ENCODE assay signal across 8 mouse cellular contexts in the genomic region with DNA sequence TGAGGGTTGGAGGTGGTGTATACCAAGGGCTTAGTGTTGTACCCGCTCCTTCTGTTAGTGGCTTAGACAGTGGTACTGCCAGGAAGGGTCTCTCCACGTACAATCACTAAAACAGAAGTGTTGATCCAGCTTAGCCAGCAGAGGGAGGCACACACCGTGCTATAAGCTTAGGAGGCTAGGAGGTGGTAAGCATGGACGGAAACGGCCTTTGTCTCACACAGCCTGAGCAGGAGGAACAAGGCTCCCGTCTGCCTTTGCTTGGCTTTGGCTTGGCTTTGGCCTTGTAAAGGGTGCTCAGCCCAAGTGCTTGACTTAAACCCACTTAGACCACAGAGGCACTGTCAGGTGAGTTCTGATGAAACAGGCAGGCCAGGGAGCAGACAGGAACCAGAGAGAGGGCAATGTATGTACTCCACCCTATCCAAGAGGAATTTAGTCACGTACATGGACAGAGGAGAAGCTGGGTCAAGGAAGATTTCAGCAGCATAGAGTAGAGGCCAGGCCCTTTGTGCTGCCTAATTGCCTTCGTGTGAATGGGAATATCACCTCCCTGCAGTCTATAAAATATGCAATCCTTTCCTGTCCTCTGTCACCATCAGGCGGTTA. TPM values are rescaled to one million over a fixed set of nuclear protein-coding genes. Genes with fewer than 3 reads are reported as not detected.
DNase-seq lines count a peak whose midpoint lies in the region; ATAC-seq and TF ChIP-seq lines count a peak whose summit lies in the region.

No protein-coding gene starts in this region.

- no peaks in the 10 kb centered on the region for H3K36me3 ChIP-seq in CH12.LX (replicated peaks in 1 of 2; ENCODE audit: control insufficient read depth in 1 of 2, insufficient read depth in 1 of 2, low read length in 1 of 2)
- H3K36me3 ChIP-seq in forebrain, embryonic 16.5 days (ENCODE audit: control insufficient read depth, insufficient read depth): no peaks in the 10 kb centered on the region
- no peaks in the 10 kb centered on the region for H3K36me3 ChIP-seq in lung, embryonic 16.5 days (ENCODE audit: control insufficient read depth, insufficient read depth, low read length)

- DNase-seq in CH12.LX (ENCODE audit: extremely low read depth): peak; percentile 81
- peak; percentile 33 for DNase-seq in heart, postnatal 25 days (ENCODE audit: low spot score)
- DNase-seq in large intestine, adult 2 months (ENCODE audit: low read depth, low spot score): peak; percentile 63
- peak; percentile 68 for DNase-seq in ovary, postnatal 14 days (ENCODE audit: low spot score)
- DNase-seq in thymus, postnatal 0 days (ENCODE audit: low spot score): peak; percentile 85

- intact Hi-C loops in heart, postnatal 25 days (cut with DNase I): loop anchor here (1.0 to 2.0 kb wide), 4 partner anchors 24 to 156 kb away; partner anchors contain the start of gene Akr1b3

- H3K27me3 ChIP-seq in CH12.LX (replicated peaks): no peaks in the 10 kb centered on the region
- no peaks in the 10 kb centered on the region for H3K27me3 ChIP-seq in forebrain, embryonic 16.5 days (replicated peaks; ENCODE audit: control insufficient read depth, insufficient read depth, low read length)
- H3K27me3 ChIP-seq in lung, embryonic 16.5 days (ENCODE audit: control insufficient read depth, insufficient read depth, low read depth, low read length): no peaks in the 10 kb centered on the region

- peaks cover 10 to 15% of the 10 kb centered on the region in 2 experiments for H3K4me1 ChIP-seq in CH12.LX (ENCODE audit: control insufficient read depth in 1 of 2, insufficient read depth in 2 of 2)
- H3K4me1 ChIP-seq in bone marrow macrophage, adult 2 months (ENCODE audit: control insufficient read depth, insufficient read depth, low read length): no peaks in the 10 kb centered on the region
- 0 out of 2 replicates have a peak, but pooled peaks cover 3% of the 10 kb centered on the region for H3K4me1 ChIP-seq in forebrain, embryonic 16.5 days (replicated peaks; ENCODE audit: control insufficient read depth, insufficient read depth, low read length)
- peaks cover 3% of the 10 kb centered on the region; the same call in 1 of the 2 replicates for H3K4me1 ChIP-seq in lung, embryonic 16.5 days (replicated peaks; ENCODE audit: control insufficient read depth, insufficient read depth, low read length)

- TF ChIP-seq EP300 in CH12.LX (IDR thresholded peaks at IDR 0.05; ENCODE audit: low read length): no peak

- dilution Hi-C loops in CH12.LX (cut with MboI; ENCODE audit: extremely low pct_ligation_motif_present, extremely low pct_unique_long_range_greater_than_20kb, low sequenced_read_pairs): no loop called here

- peak overlapping the region in 1 of 3 experiments; percentile 23 for H3K4me3 ChIP-seq in CH12.LX (replicated peaks in 1 of 3; ENCODE audit: low read depth in 2 of 3, low read length in 2 of 3, poor library complexity in 1 of 3)
- H3K4me3 ChIP-seq in bone marrow macrophage, adult 2 months (ENCODE audit: insufficient read depth, low read length): peak overlapping the region; percentile 3; the same call in 1 of the 2 replicates
- no peak overlapping the region for H3K4me3 ChIP-seq in forebrain, embryonic 16.5 days (replicated peaks; ENCODE audit: low read length)
- no peak overlapping the region for H3K4me3 ChIP-seq in lung, embryonic 16.5 days (ENCODE audit: low read length)

- no peak for TF ChIP-seq POLR2A in CH12.LX (IDR thresholded peaks at IDR 0.05; ENCODE audit: low read depth, low read length)
- TF ChIP-seq POLR2A in bone marrow macrophage, adult 2 months (IDR thresholded peaks at IDR 0.05; ENCODE audit: borderline replicate concordance, low read depth, low read length): no peak

- no peak overlapping the region for H3K9ac ChIP-seq in CH12.LX (ENCODE audit: insufficient read depth, low read depth)
- H3K9ac ChIP-seq in forebrain, embryonic 16.5 days (replicated peaks; ENCODE audit: low read depth, low read length): no peak overlapping the region
- H3K9ac ChIP-seq in lung, embryonic 16.5 days (ENCODE audit: low read length): no peak overlapping the region

- TF ChIP-seq CTCF in CH12.LX (conservative IDR thresholded peaks at IDR 0.05 in 1 of 2, IDR thresholded peaks at IDR 0.05 in 1 of 2; ENCODE audit: low read depth in 2 of 2, low read length in 2 of 2): peak; percentile 56 to 98; a peak in 3 of 4 replicates
- peak; percentile 66 for TF ChIP-seq CTCF in bone marrow macrophage, adult 2 months (IDR thresholded peaks at IDR 0.05; ENCODE audit: low read depth, low read length)

- WGBS in forebrain, embryonic 16.5 days: 29% methylated on average over 9 of the region's 9 CpGs
- 27% methylated on average over 9 of the region's 9 CpGs for WGBS in large intestine, adult 2 months
- 24% methylated on average over 9 of the region's 9 CpGs for WGBS in lung, embryonic 16.5 days

- H3K9me3 ChIP-seq in CH12.LX (replicated peaks; ENCODE audit: low read length): no peaks in the 10 kb centered on the region
- H3K9me3 ChIP-seq in forebrain, embryonic 16.5 days (ENCODE audit: control insufficient read depth, low read length): no peaks in the 10 kb centered on the region
- H3K9me3 ChIP-seq in lung, embryonic 16.5 days (ENCODE audit: control insufficient read depth, low read length): no peaks in the 10 kb centered on the region

- in situ Hi-C loops in CH12.LX (cut with MboI; ENCODE audit: low pct_ligation_motif_present, low pct_unique_long_range_greater_than_20kb, low sequenced_read_pairs): loop anchor here (5.0 to 25.0 kb wide), 5 partner anchors 52 to 1956 kb away; partner anchors contain the start of gene Stra8

- H3K4me2 ChIP-seq in CH12.LX (ENCODE audit: insufficient read depth, low read depth, poor library complexity, severe bottlenecking): peak overlapping the region; percentile 54; the same call in 1 of the 2 replicates
- H3K4me2 ChIP-seq in forebrain, embryonic 16.5 days (ENCODE audit: low read length): no peak overlapping the region
- H3K4me2 ChIP-seq in lung, embryonic 16.5 days (ENCODE audit: low read depth, low read length): no peak overlapping the region

- TF ChIP-seq RAD21 in CH12.LX (IDR thresholded peaks at IDR 0.05; ENCODE audit: low read depth, low read length): peak; percentile 100

- H3K27ac ChIP-seq in CH12.LX (ENCODE audit: insufficient read depth, low read depth): no peak overlapping the region
- H3K27ac ChIP-seq in bone marrow macrophage, adult 2 months (ENCODE audit: insufficient read depth, low read depth, low read length): no peak overlapping the region
- no peak overlapping the region for H3K27ac ChIP-seq in forebrain, embryonic 16.5 days (ENCODE audit: low read length)
- no peak overlapping the region for H3K27ac ChIP-seq in lung, embryonic 16.5 days (ENCODE audit: low read length)

- peak; percentile 97 for ATAC-seq in forebrain, embryonic 16.5 days
- ATAC-seq in lung, embryonic 16.5 days (ENCODE audit: low read depth): peak; percentile 88

- H3K79me2 ChIP-seq in CH12.LX (replicated peaks; ENCODE audit: control insufficient read depth, extremely low read depth, insufficient read depth, poor library complexity, severe bottlenecking): no peaks in the 10 kb centered on the region

TF ChIP-seq in CH12.LX, 34 proteins besides CTCF, POLR2A, EP300 and RAD21:
- TF ChIP-seq KAT2A (IDR thresholded peaks at IDR 0.05; ENCODE audit: insufficient replicate concordance, low read length) (no peak), MAFK (IDR thresholded peaks at IDR 0.05; ENCODE audit: insufficient replicate concordance, low read length) (no peak), NELFE (IDR thresholded peaks at IDR 0.05; ENCODE audit: low read depth, low read length) (peak; percentile 60; the same call in 1 of the 2 replicates), ELF1 (IDR thresholded peaks at IDR 0.05; ENCODE audit: low read depth, low read length) (peak; percentile 49; the same call in 1 of the 2 replicates), MYC (IDR thresholded peaks at IDR 0.05; ENCODE audit: low read depth, low read length) (peak; percentile 84; the same call in 1 of the 2 replicates), SMC3 (IDR thresholded peaks at IDR 0.05; ENCODE audit: low read depth, low read length) (peak; percentile 99), CHD1 (IDR thresholded peaks at IDR 0.05; ENCODE audit: low read depth, low read length) (no peak), E2F4 (IDR thresholded peaks at IDR 0.05; ENCODE audit: insufficient replicate concordance, low read depth, low read length) (peak; percentile 29; the same call in 1 of the 2 replicates), MXI1 (IDR thresholded peaks at IDR 0.05; ENCODE audit: low read depth, low read length) (peak; percentile 34; the same call in 1 of the 2 replicates), IRF4 (IDR thresholded peaks at IDR 0.05; ENCODE audit: low read depth, low read length) (peak; percentile 26; the same call in 1 of the 2 replicates), ZNF384 (IDR thresholded peaks at IDR 0.05; ENCODE audit: low read depth, low read length) (no peak), MEF2A (IDR thresholded peaks at IDR 0.05; ENCODE audit: borderline replicate concordance, low read depth, low read length) (peak; percentile 31; the same call in 1 of the 2 replicates), JUND (conservative IDR thresholded peaks at IDR 0.05; ENCODE audit: low read depth, low read length) (0 out of 2 replicates have a peak, but pooled peaks have one; percentile 16), ZC3H11A (IDR thresholded peaks at IDR 0.05; ENCODE audit: low read depth, low read length) (peak; percentile 93), ZMIZ1 (IDR thresholded peaks at IDR 0.05; ENCODE audit: low read depth, low read length) (no peak), SIN3A (IDR thresholded peaks at IDR 0.05; ENCODE audit: low read length) (0 out of 2 replicates have a peak, but pooled peaks have one; percentile 67), TCF12 (IDR thresholded peaks at IDR 0.05; ENCODE audit: low read depth, low read length) (no peak), MAX (IDR thresholded peaks at IDR 0.05; ENCODE audit: low read length) (peak; percentile 51; the same call in 1 of the 2 replicates)

RNA-seq across cellular contexts. Expression of gene Akr1b3, which starts 24.3 kb away (rescaled TPM):
- total RNA-seq in CH12.LX (2012; rRNA removed) (313 and 382 TPM in 2 replicates), CH12.LX (2014; rRNA removed) (257 and 264 TPM in 2 replicates)
- 344 and 359 TPM in 2 replicates for polyA plus RNA-seq in CH12.LX (2012; ENCODE audit: insufficient read length, low read depth)
- 202 and 226 TPM in 2 replicates for polyA plus RNA-seq in bone marrow macrophage, adult 2 months (2012; ENCODE audit: insufficient read depth, insufficient read length, missing spikeins)
- 80.7 and 91.3 TPM in 2 replicates for polyA plus RNA-seq in forebrain, embryonic 16.5 days (2015; fragmentation: Nextera tagmentation; extraction: Ambion mirVana)
- total RNA-seq in heart, postnatal 25 days (2021): 100 to 1,000 TPM; 255 to 264 TPM
- polyA plus RNA-seq in large intestine, adult 2 months (2012; rRNA removed): 68.9 and 91.3 TPM in 2 replicates
- polyA plus RNA-seq in lung, embryonic 16.5 days (2015; fragmentation: Nextera tagmentation; extraction: Ambion mirVana): 120 and 122 TPM in 2 replicates
- 268 and 290 TPM in 2 replicates for polyA plus RNA-seq in thymus, postnatal 0 days (2015; fragmentation: Nextera tagmentation; extraction: Ambion mirVana)

Comparison
In these comparisons a context has a peak if more than half of its experiments do, and no peak if none do; other contexts are left out.
1. DNase-seq: peak in every context shown above with its lines; median percentile 85 in thymus, postnatal 0 days; 81 in CH12.LX; 68 in ovary, postnatal 14 days; 63 in large intestine, adult 2 months; 33 in heart, postnatal 25 days.